Mouse (Mus musculus): ENCODE results near the gene C1qtnf5.

The C1qtnf5 gene

GRCm38 (mm10) chr9:44131276-44131590 lies 24.2 kb downstream of the C1qtnf5 start:
- DNase-seq (ENCODE audit: low read depth, low spot score) = no peak

DNA sequence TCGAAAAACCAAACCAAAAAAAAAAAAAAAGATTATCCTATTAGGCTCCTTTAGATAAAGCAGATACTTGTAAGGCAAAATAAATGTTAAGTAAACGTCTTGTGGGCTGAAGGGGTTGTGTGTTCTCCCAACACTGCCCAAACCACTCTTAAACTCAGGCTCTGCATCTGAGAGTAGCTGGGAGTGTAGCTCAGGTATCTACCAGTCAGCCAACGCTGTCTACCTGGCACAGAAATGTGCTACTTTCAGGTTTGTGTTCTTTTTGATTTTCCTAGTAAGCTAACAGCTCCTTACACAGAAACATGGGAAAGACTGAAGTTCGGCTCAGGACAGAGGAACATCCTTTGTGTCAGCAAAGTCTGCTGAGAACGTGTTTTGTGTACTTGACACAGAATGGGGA lies 25.2 kb downstream of the C1qtnf5 start:
- DNase-seq (ENCODE audit: low read depth, low spot score) = no peak

GRCm38 (mm10) chr9:44133287-44133686 lies 26.2 kb downstream of the C1qtnf5 start:
- DNase-seq (ENCODE audit: low read depth, low spot score) = no peak

DNA sequence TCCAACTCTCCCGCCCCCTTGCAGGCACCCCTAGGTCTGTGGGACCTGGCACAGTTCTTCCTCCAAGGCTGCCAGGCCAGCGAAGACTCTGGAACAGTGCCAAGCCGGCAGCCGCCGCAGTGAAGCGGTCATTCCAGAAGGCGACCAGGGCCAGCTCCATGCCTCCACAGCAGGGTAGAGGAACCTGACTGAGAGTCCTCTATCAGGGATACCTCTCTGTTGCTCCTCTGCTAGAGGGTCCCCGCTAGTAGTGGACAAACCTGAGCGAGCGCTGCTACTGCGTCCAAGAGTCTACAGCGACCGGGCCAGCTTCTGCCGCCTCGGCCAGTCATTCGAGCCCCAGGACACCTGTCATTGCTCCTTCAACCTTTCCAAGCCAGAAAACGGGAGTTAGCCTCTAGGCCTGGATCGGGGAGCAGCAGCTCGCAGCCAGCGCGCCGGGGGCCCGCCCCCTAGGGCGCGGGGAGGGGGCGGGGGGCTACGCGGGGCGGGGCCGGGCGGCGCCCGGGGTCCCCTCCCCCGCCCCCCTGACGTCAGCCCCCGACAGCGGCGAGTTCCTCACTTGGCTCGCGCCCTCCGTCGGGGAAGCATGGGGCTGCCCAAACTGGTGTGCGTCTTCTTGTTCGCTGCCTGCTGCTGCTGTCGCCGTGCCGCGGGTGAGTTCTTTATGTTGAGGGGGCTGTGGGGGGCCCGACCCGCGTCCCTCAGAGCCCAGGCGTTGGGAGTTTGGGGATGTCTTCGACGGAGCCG lies 27.2 kb downstream of the C1qtnf5 start, which contains the start of gene Mcam:
Gene Mcam (plus strand): TSS at position 369 of the 750 bp plus-strand sequence.
- peak; percentile 44 for DNase-seq (ENCODE audit: low read depth, low spot score)

GRCm38 (mm10) chr9:44134851-44135730 lies 28.0 kb downstream of the C1qtnf5 start:
- peak; percentile 44 for DNase-seq (ENCODE audit: low read depth, low spot score)

DNA sequence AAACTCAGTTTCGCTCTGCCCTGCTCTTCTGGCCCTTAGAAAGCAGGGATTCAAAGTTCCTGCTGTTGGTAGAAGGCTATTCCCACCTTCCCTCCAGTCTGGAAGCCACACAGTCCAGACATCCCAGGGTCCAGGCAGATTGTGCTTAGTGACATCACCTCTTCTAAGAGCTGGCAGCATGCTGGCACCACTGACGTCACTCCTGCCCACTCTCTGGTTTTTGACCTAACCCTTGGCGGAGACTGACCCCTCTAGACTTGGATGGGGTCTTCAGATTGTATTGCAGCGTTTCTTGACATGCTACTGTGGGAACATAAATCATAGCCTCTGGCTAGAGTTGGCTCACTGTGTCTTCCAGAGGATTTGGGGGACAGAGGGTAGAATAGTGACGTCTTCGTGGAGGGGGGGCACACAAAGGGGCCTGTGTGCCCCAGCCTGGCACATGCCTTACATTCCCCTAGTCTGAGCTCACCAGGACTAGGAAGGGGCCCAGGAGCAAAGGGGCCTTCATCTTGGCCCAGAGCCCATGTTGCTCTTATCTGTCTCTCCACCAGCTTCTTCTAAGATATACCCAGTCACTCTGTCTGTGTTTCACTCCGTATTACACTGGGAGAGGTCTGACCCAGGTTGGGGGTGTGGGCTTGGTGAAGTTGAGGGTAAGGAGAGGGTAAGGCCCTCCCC lies 28.8 kb downstream of the C1qtnf5 start:
- DNase-seq (ENCODE audit: low read depth, low spot score) = no peak

- no peak for DNase-seq (ENCODE audit: low read depth, low spot score)
Measured at GRCm38 (mm10) chr9:44137846-44138245, 30.8 kb downstream of the C1qtnf5 start.

GRCm38 (mm10) chr9:44141951-44142350 lies 34.9 kb downstream of the C1qtnf5 start:
- DNase-seq (ENCODE audit: low read depth, low spot score) = no peak

DNA sequence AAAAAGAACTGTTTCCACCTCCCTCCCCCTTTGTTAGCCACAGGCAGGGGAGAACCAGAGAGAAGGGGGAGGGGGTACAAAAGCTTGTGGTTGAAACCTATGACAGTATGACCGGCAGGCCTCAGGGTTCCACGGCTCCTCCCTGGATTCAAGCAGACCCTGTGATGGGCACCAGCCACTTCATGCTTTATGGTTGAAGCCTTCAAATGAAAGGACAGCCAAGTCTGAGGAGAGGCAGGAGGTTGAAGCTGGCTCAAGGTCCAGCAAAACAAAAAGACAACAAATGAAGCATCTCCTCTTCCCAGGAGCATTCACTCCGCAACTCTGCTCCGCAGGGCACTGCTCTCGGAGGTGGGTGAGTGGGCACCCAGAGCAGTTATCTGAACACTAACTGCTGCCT lies 36.4 kb downstream of the C1qtnf5 start:
- no peak for DNase-seq (ENCODE audit: low read depth, low spot score)

DNA sequence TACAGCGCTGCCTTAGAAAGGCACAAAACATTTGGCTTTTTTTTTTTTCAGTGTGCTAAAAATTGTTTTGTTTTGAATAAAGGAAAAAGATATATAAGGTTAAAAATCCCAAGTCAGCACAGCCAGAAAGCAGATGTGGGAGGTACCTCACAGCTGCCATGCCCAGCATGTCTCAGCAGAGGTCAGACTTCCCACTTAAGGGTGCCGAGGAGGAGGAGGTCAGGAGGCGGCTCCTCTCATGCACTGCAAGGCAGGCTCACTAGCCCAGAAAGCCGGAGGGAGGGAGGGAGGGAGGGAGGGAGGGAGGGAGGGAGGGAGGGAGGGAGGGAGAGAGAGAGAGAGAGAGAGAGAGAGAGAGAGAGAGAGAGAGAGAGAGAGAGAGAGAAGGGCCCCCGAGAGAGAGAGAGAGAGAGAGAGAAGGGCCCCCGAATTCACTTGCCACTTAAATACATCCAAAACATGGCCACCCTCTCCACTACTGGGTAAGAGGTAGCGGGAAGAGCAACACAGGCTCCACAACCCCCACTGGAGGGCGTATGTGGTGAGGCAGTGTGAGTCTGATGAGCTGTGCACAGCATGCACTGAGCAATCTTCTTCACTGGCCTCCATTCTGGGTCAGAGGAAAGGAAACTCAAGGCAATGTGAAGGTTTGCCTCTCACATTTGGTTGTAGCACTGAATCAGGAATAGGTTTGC lies 37.1 kb downstream of the C1qtnf5 start:
- DNase-seq (ENCODE audit: low read depth, low spot score) = no peak

DNA sequence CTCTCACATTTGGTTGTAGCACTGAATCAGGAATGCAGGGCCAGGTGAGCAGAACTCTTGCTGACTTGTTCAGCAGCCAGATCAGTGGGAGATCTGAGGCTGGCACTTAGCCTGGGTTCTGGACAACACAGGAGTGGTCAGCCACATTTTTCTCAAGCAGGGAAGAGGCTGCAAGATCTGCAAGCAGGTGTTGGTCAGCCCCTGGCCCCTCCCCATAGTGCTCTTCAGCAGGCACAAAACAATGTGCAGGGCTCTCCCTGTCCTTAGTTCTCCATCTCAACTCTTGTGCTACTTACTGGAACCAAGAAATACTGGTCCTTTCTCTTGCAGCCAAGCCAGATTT lies 37.6 kb downstream of the C1qtnf5 start:
- DNase-seq (ENCODE audit: low read depth, low spot score) = no peak

- DNase-seq (ENCODE audit: low read depth, low spot score) = peak; percentile 39
Measured at GRCm38 (mm10) chr9:44147290-44147689, 40.2 kb downstream of the C1qtnf5 start.
